Mouse (Mus musculus) midbrain, embryonic 11.5 days (tissue): ENCODE data around the gene Olfr107. TPM values are rescaled to one million over a fixed set of nuclear protein-coding genes. Genes with fewer than 3 reads are reported as not detected.

Source experiments
- ATAC-seq: fragments of 200-750 bp; cut with Nextera tagmentation; 2 replicates; pipeline ENCODE4 v1.8.0; 2017; ENCODE audit warnings: moderate TSS enrichment, moderate library complexity; ENCODE audit not compliant: low FRiP score
- DNase-seq: peaks from one replicate; pipeline ENCODE4 v3.0.0; 2015; ENCODE audit warnings: low spot score; ENCODE audit errors: missing footprints
- H3K27ac ChIP-seq: fragments of 300-500 bp; sonication (generic); 2 replicates; pipeline ENCODE4 v1.5.1; 2014; ENCODE audit warnings: low read depth, low read length
- H3K27me3 ChIP-seq: fragments of 300-500 bp; sonication (generic); 2 replicates; pipeline ENCODE4 v1.6.1; 2014; ENCODE audit warnings: mild to moderate bottlenecking, low read length, moderate library complexity, mixed read lengths; ENCODE audit not compliant: control insufficient read depth, insufficient read depth
- H3K36me3 ChIP-seq: fragments of 300-500 bp; sonication (generic); 2 replicates; pipeline ENCODE4 v1.6.1; 2014; ENCODE audit warnings: mild to moderate bottlenecking, low read length, moderate library complexity, mixed read lengths; ENCODE audit not compliant: control insufficient read depth, insufficient read depth
- H3K4me1 ChIP-seq: fragments of 300-500 bp; sonication (generic); 2 replicates; pipeline ENCODE4 v1.6.1; 2014; ENCODE audit warnings: low read length; ENCODE audit not compliant: control insufficient read depth, insufficient read depth
- H3K4me2 ChIP-seq: fragments of 300-500 bp; sonication (generic); 2 replicates; pipeline ENCODE4 v1.6.1; 2014; ENCODE audit warnings: mild to moderate bottlenecking, moderate library complexity
- H3K4me3 ChIP-seq: fragments of 300-500 bp; sonication (generic); 2 replicates; pipeline ENCODE4 v1.5.1; 2014; ENCODE audit warnings: low read depth, low read length
- H3K9ac ChIP-seq: fragments of 300-500 bp; sonication (generic); 2 replicates; pipeline ENCODE4 v1.6.1; 2014; ENCODE audit warnings: low read length
- H3K9me3 ChIP-seq: fragments of 300-500 bp; sonication (generic); 2 replicates; pipeline ENCODE4 v1.6.1; 2016; ENCODE audit warnings: low read length; ENCODE audit not compliant: control insufficient read depth
- WGBS: fragments of 180-500 bp; shearing (Covaris S2); extraction: QIAGEN DNeasy Blood & Tissue Kit; methylation state at CpG from one replicate; pipeline ENCODE4 v1.1.7; 2014; 5-methylcytosine and 5-hydroxymethylcytosine counted together
- polyA plus RNA-seq: library from polyadenylated mRNA; unstranded; fragments of >200 nt; fragmentation: Nextera tagmentation; extraction: Ambion mirVana; gene quantifications from 2 replicates; pipeline ENCODE4 v1.2.1, GENCODE M21; 2014

Olfr107 gene
- not detected in 2 replicates for polyA plus RNA-seq

- Histone ChIP-seq H3K4me1 (no peaks in the 10 kb centered on the region), H3K4me2 (no peak within 1 kb of the TSS), H3K4me3 (no peak within 1 kb of the TSS), H3K9ac (no peak within 1 kb of the TSS), H3K36me3 (no peaks in the 10 kb centered on the region), H3K9me3 (no peaks in the 10 kb centered on the region), H3K27ac (no peak within 1 kb of the TSS), H3K27me3 (no peaks in the 10 kb centered on the region)
- ATAC-seq (no peak), DNase-seq (no peak)
- 85% methylated on average over 3 of the region's 3 CpGs for WGBS
Measured at GRCm38 (mm10) chr17:37398926-37399325, at the start of gene Olfr107. TSS of gene Olfr107 (plus strand) at chr17:37399226.

GRCm38 (mm10) chr17:37359282-37359681, 39.7 kb upstream of the Olfr107 start, which contains the start of gene Olfr104-ps:
TSS of gene Olfr104-ps (plus strand) at chr17:37359582.
- H3K4me3 ChIP-seq = no peak within 1 kb of the TSS
- H3K9me3 ChIP-seq = no peaks in the 10 kb centered on the region
- ATAC-seq = no peak
- no peak for DNase-seq
- H3K9ac ChIP-seq = no peak within 1 kb of the TSS
- H3K4me2 ChIP-seq = no peak within 1 kb of the TSS
- H3K4me1 ChIP-seq = no peaks in the 10 kb centered on the region
- no peaks in the 10 kb centered on the region for H3K36me3 ChIP-seq
- no peak within 1 kb of the TSS for H3K27ac ChIP-seq
- H3K27me3 ChIP-seq = no peaks in the 10 kb centered on the region

GRCm38 (mm10) chr17:37378733-37379132, 20.3 kb upstream of the Olfr107 start, which contains the start of gene Olfr105-ps:
TSS of gene Olfr105-ps (plus strand) at chr17:37379033.
- Histone ChIP-seq H3K4me3 (no peak within 1 kb of the TSS), H3K9me3 (no peaks in the 10 kb centered on the region), H3K27ac (no peak within 1 kb of the TSS), H3K27me3 (no peaks in the 10 kb centered on the region), H3K36me3 (no peaks in the 10 kb centered on the region), H3K4me1 (no peaks in the 10 kb centered on the region), H3K4me2 (no peak within 1 kb of the TSS), H3K9ac (no peak within 1 kb of the TSS)
- DNase-seq = no peak
- no peak for ATAC-seq

DNA sequence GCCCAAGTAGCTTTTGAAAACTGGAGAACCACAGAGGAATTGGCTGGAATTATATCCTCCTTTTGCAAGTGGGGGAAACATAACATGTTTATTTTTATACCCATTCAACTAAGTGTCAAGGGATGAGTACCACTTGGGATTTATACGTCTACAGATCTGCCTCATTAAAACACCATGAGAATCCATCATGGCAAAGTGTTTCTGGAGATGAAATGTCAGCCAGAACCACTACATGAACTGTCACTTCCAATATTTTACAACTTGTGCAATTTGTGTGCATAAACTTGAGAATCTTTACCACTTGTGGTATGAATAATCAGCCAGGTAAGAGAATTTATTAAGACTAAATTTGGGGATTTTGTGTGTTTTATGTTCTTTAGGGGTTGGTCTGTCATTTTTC, 8.9 kb upstream of the Olfr107 start, which contains the start of gene Olfr106-ps:
Gene Olfr106-ps, plus strand, starts transcription at position 301 of the 400 bp plus-strand sequence.
- H3K27ac ChIP-seq = no peak within 1 kb of the TSS
- ATAC-seq = no peak
- H3K4me1 ChIP-seq = no peaks in the 10 kb centered on the region
- no peak within 1 kb of the TSS for H3K4me2 ChIP-seq
- no peak within 1 kb of the TSS for H3K9ac ChIP-seq
- H3K36me3 ChIP-seq = no peaks in the 10 kb centered on the region
- H3K27me3 ChIP-seq = no peaks in the 10 kb centered on the region
- WGBS = 81% methylated on average over 1 of the region's 1 CpGs
- H3K9me3 ChIP-seq = no peaks in the 10 kb centered on the region
- DNase-seq = no peak
- no peak within 1 kb of the TSS for H3K4me3 ChIP-seq

- no peak overlapping the region for H3K9ac ChIP-seq
- no peak overlapping the region for H3K4me2 ChIP-seq
- DNase-seq = no peak
- no peaks in the 10 kb centered on the region for H3K36me3 ChIP-seq
- H3K27ac ChIP-seq = no peak overlapping the region
- no peaks in the 10 kb centered on the region for H3K4me1 ChIP-seq
- no peaks in the 10 kb centered on the region for H3K9me3 ChIP-seq
- no peak for ATAC-seq
- no peak overlapping the region for H3K4me3 ChIP-seq
- no peaks in the 10 kb centered on the region for H3K27me3 ChIP-seq
Measured at GRCm38 (mm10) chr17:37413380-37413779, 14.4 kb downstream of the Olfr107 start.

- no peak within 1 kb of the TSS for H3K9ac ChIP-seq
- no peaks in the 10 kb centered on the region for H3K27me3 ChIP-seq
- DNase-seq (no peak), ATAC-seq (no peak)
- H3K4me2 ChIP-seq = no peak within 1 kb of the TSS
- no peaks in the 10 kb centered on the region for H3K36me3 ChIP-seq
- no peak within 1 kb of the TSS for H3K4me3 ChIP-seq
- WGBS = 86% methylated on average over 1 of the region's 1 CpGs
- no peaks in the 10 kb centered on the region for H3K4me1 ChIP-seq
- H3K9me3 ChIP-seq = no peaks in the 10 kb centered on the region
- no peak within 1 kb of the TSS for H3K27ac ChIP-seq
Measured at GRCm38 (mm10) chr17:37445180-37445579, 46.2 kb downstream of the Olfr107 start, which contains the start of gene Olfr108. TSS of gene Olfr108 (plus strand) at chr17:37445480.

Other genes starting within 250 kb of the Olfr107 start
- not detected in 2 replicates for gene Olfr93, start 237.7 kb upstream of the Olfr107 start, polyA plus RNA-seq
- gene Ubd, start 205.3 kb upstream of the Olfr107 start, polyA plus RNA-seq = not detected in 2 replicates
- not detected in 2 replicates for gene Olfr94, start 198.2 kb upstream of the Olfr107 start, polyA plus RNA-seq
- gene Olfr95, start 186.1 kb upstream of the Olfr107 start, polyA plus RNA-seq = not detected in 2 replicates
- gene Olfr96, start 179.1 kb upstream of the Olfr107 start, polyA plus RNA-seq = not detected in 2 replicates
- gene Olfr97, start 161.9 kb upstream of the Olfr107 start, polyA plus RNA-seq = not detected in 2 replicates
- gene Olfr98, start 135.5 kb upstream of the Olfr107 start, polyA plus RNA-seq = not detected in 2 replicates
- 1.4 and 1.8 TPM in 2 replicates for gene H2-M3, start 129.0 kb upstream of the Olfr107 start, polyA plus RNA-seq
- not detected in 2 replicates for gene Olfr99, start 115.8 kb upstream of the Olfr107 start, polyA plus RNA-seq
- gene Olfr101, start 94.9 kb upstream of the Olfr107 start, polyA plus RNA-seq = not detected in 2 replicates
- not detected in 2 replicates for gene Olfr102, start 82.2 kb upstream of the Olfr107 start, polyA plus RNA-seq
- gene Olfr103, start 59.5 kb upstream of the Olfr107 start, polyA plus RNA-seq = not detected in 2 replicates
- not detected in 2 replicates for gene Olfr104-ps, start 39.6 kb upstream of the Olfr107 start, polyA plus RNA-seq
- not detected in 2 replicates for gene Olfr105-ps, start 20.2 kb upstream of the Olfr107 start, polyA plus RNA-seq
- not detected in 2 replicates for gene Olfr106-ps, start 8.8 kb upstream of the Olfr107 start, polyA plus RNA-seq
- gene Olfr108, start 46.3 kb downstream of the Olfr107 start, polyA plus RNA-seq = not detected in 2 replicates
- not detected in 2 replicates for gene Olfr109, start 59.7 kb downstream of the Olfr107 start, polyA plus RNA-seq
- gene H2-M2, start 84.3 kb downstream of the Olfr107 start, polyA plus RNA-seq = not detected in 2 replicates
- not detected in 2 replicates for gene Olfr110, start 93.2 kb downstream of the Olfr107 start, polyA plus RNA-seq
- not detected in 2 replicates for gene Olfr111, start 108.8 kb downstream of the Olfr107 start, polyA plus RNA-seq
- gene Olfr112, start 170.2 kb downstream of the Olfr107 start, polyA plus RNA-seq = not detected in 2 replicates
- gene Olfr113, start 178.4 kb downstream of the Olfr107 start, polyA plus RNA-seq = not detected in 2 replicates
- gene Olfr114, start 193.5 kb downstream of the Olfr107 start, polyA plus RNA-seq = not detected in 2 replicates
- not detected in 2 replicates for gene Olfr115, start 227.9 kb downstream of the Olfr107 start, polyA plus RNA-seq
- not detected in 2 replicates for gene Olfr116, start 228.0 kb downstream of the Olfr107 start, polyA plus RNA-seq